Mouse (Mus musculus): ENCODE measurements around the gene Tmem95. TPM values are rescaled to one million over a fixed set of nuclear protein-coding genes. Genes with fewer than 3 reads are reported as not detected.

Gene Tmem95
- polyA plus RNA-seq, 1 experiment from 2014 or later = 0.25 TPM

DNA sequence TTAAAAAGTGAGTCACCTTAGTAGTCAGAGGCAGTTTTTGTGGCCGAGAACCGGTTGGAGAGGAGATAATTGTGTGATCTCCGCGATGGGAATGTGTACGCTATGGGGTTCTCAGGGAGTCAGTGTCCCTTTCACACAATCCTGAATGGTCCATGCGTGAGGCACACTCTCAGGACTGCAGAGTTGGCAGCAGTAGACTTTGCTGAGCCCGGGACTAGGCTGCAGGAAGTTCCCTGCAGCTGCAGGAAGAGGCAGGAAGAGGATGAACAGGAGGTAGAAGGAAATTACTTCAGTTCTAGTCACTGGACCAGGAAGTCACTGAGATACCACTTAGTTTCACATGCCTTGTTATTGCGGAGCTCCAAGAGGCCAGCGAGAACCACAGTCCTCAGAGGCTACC lies 28.7 kb downstream of the Tmem95 start:
- peaks cover 25% of the 10 kb centered on the region for H3K36me3 ChIP-seq (ENCODE audit: control insufficient read depth, insufficient read depth, low read length)
- H3K4me3 ChIP-seq (ENCODE audit: low read depth, low read length) = no peak overlapping the region
- DNase-seq (ENCODE audit: low spot score) = no peak

GRCm38 (mm10) chr11:69848021-69848420 lies 29.8 kb downstream of the Tmem95 start:
- Histone ChIP-seq H3K9ac (ENCODE audit: low read length) (no peak overlapping the region), H3K4me3 (ENCODE audit: low read depth, low read length) (no peak overlapping the region; the same call in 1 of the 2 replicates), H3K36me3 (ENCODE audit: control insufficient read depth, insufficient read depth, low read length) (peaks cover 25% of the 10 kb centered on the region), H3K4me2 (replicated peaks; ENCODE audit: low read depth) (peak overlapping the region; percentile 83), H3K27me3 (ENCODE audit: control insufficient read depth, insufficient read depth, low read length) (no peaks in the 10 kb centered on the region), H3K4me1 (replicated peaks; ENCODE audit: control insufficient read depth, insufficient read depth) (no peaks in the 10 kb centered on the region; the same call in none of the 2 replicates), H3K9me3 (ENCODE audit: control insufficient read depth, low read length) (no peaks in the 10 kb centered on the region), H3K27ac (replicated peaks) (no peak overlapping the region)
- DNase-seq (ENCODE audit: low spot score) = no peak
- WGBS = 93% methylated on average over 6 of the region's 6 CpGs
- TF ChIP-seq CTCF (IDR thresholded peaks at IDR 0.05; ENCODE audit: low read depth) = no peak
- no peak for ATAC-seq (ENCODE audit: low FRiP score, low TSS enrichment)

More for the DNA sequence above, 28.7 kb downstream of the Tmem95 start:
- WGBS = 76% methylated on average over 9 of the region's 9 CpGs
- H3K4me2 ChIP-seq (replicated peaks; ENCODE audit: low read depth) = no peak overlapping the region
- H3K27ac ChIP-seq (replicated peaks) = no peak overlapping the region
- H3K9me3 ChIP-seq (ENCODE audit: control insufficient read depth, low read length) = no peaks in the 10 kb centered on the region
- no peak overlapping the region for H3K9ac ChIP-seq (ENCODE audit: low read length)
- TF ChIP-seq EP300 (optimal IDR thresholded peaks at IDR 0.05) = no peak
- no peak for TF ChIP-seq CTCF (IDR thresholded peaks at IDR 0.05; ENCODE audit: low read depth)
- no peaks in the 10 kb centered on the region; the same call in none of the 2 replicates for H3K4me1 ChIP-seq (replicated peaks; ENCODE audit: control insufficient read depth, insufficient read depth)
- no peaks in the 10 kb centered on the region for H3K27me3 ChIP-seq (ENCODE audit: control insufficient read depth, insufficient read depth, low read length)
- ATAC-seq (ENCODE audit: low FRiP score, low TSS enrichment) = no peak

GRCm38 (mm10) chr11:69846738-69847688 lies 30.8 kb downstream of the Tmem95 start:
- TF ChIP-seq CTCF (IDR thresholded peaks at IDR 0.05; ENCODE audit: low read depth) (no peak), EP300 (optimal IDR thresholded peaks at IDR 0.05) (peak; percentile 50)
- ATAC-seq (ENCODE audit: low FRiP score, low TSS enrichment) (peak; percentile 24; the same call in 1 of the 2 replicates), DNase-seq (ENCODE audit: low spot score) (peak; percentile 73)
- no peaks in the 10 kb centered on the region for H3K27me3 ChIP-seq (ENCODE audit: control insufficient read depth, insufficient read depth, low read length)
- H3K9me3 ChIP-seq (ENCODE audit: control insufficient read depth, low read length) = no peaks in the 10 kb centered on the region
- 8% methylated on average over 37 of the region's 37 CpGs for WGBS
- peak overlapping the region; percentile 83 for H3K9ac ChIP-seq (ENCODE audit: low read length)
- peak overlapping the region; percentile 94 for H3K27ac ChIP-seq (replicated peaks)
- peak overlapping the region; percentile 83 for H3K4me2 ChIP-seq (replicated peaks; ENCODE audit: low read depth)
- peak overlapping the region; percentile 85 for H3K4me3 ChIP-seq (ENCODE audit: low read depth, low read length)
- H3K4me1 ChIP-seq (replicated peaks; ENCODE audit: control insufficient read depth, insufficient read depth) = no peaks in the 10 kb centered on the region; the same call in none of the 2 replicates
- peaks cover 25% of the 10 kb centered on the region for H3K36me3 ChIP-seq (ENCODE audit: control insufficient read depth, insufficient read depth, low read length)

DNA sequence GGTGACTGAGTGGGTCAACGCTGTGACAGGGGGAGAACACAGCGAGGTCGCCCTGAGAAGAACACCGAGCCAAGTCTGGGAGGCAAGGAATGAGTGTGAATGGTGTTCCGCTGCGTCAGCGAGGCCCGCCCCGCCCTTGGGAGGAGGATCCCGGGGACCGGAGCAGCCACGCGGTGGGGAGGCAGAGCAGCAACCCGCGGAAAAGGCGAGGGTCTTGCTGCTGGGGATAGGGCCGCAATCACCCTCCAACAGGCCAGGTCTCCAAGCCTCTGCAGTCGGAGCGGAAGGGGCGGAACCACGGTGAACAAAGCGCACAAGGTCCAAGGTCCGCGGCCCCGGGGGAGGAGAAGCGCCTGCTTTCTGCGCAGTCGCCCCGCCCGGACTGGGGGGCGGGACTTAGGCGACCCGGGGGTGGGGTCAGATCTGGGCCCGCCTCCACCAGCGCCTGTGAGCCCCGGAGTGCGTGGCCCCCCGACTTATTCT lies 31.6 kb downstream of the Tmem95 start, which contains the start of gene Plscr3:
TSS of gene Plscr3 (plus strand) at position 179 of the 483 bp plus-strand sequence.
- Histone ChIP-seq H3K4me3 (ENCODE audit: low read depth, low read length) (peak within 1 kb of the TSS; percentile 85), H3K4me1 (replicated peaks; ENCODE audit: control insufficient read depth, insufficient read depth) (no peaks in the 10 kb centered on the region; the same call in none of the 2 replicates), H3K27ac (replicated peaks) (peak within 1 kb of the TSS; percentile 94), H3K9ac (ENCODE audit: low read length) (peak within 1 kb of the TSS; percentile 83), H3K36me3 (ENCODE audit: control insufficient read depth, insufficient read depth, low read length) (peaks cover 20% of the 10 kb centered on the region), H3K4me2 (replicated peaks; ENCODE audit: low read depth) (peak within 1 kb of the TSS; percentile 83), H3K9me3 (ENCODE audit: control insufficient read depth, low read length) (no peaks in the 10 kb centered on the region), H3K27me3 (ENCODE audit: control insufficient read depth, insufficient read depth, low read length) (no peaks in the 10 kb centered on the region)
- TF ChIP-seq CTCF (IDR thresholded peaks at IDR 0.05; ENCODE audit: low read depth) (peak; percentile 30; the same call in 1 of the 2 replicates), EP300 (optimal IDR thresholded peaks at IDR 0.05) (no peak)
- DNase-seq (ENCODE audit: low spot score) (peak; percentile 96), ATAC-seq (ENCODE audit: low FRiP score, low TSS enrichment) (peak; percentile 93)
- WGBS = under 1% methylated on average over 36 of the region's 38 CpGs

DNA sequence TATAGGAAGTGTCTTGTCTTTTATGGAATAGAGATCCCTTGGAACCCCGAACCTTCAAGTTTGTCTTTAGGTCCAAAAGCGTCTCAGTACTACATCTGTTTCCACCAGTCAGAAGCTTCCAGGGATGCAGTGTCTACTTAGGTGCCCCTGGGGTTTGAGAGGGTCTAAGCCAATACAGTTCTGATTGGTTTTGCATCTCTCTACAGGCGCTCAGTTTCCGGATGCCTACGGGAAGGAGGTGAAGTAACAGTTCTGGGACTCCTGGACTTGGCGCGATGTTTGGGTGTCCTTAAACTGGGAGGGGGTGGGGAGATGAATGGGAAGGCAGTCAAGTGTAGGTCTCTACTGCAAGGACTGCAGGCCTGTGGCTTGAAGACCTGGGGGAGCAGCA lies 39.1 kb downstream of the Tmem95 start:
- Histone ChIP-seq H3K27ac (replicated peaks) (peak overlapping the region; percentile 87), H3K36me3 (ENCODE audit: control insufficient read depth, insufficient read depth, low read length) (0 out of 2 replicates have a peak, but pooled peaks cover 2% of the 10 kb centered on the region), H3K9me3 (ENCODE audit: control insufficient read depth, low read length) (no peaks in the 10 kb centered on the region), H3K9ac (ENCODE audit: low read length) (peak overlapping the region; percentile 82), H3K4me2 (replicated peaks; ENCODE audit: low read depth) (peak overlapping the region; percentile 67), H3K4me1 (replicated peaks; ENCODE audit: control insufficient read depth, insufficient read depth) (peaks cover 5% of the 10 kb centered on the region), H3K4me3 (ENCODE audit: low read depth, low read length) (peak overlapping the region; percentile 67), H3K27me3 (ENCODE audit: control insufficient read depth, insufficient read depth, low read length) (no peaks in the 10 kb centered on the region)
- DNase-seq (ENCODE audit: low spot score) (peak; percentile 43), ATAC-seq (ENCODE audit: low FRiP score, low TSS enrichment) (no peak)
- TF ChIP-seq EP300 (optimal IDR thresholded peaks at IDR 0.05) (no peak), CTCF (IDR thresholded peaks at IDR 0.05; ENCODE audit: low read depth) (no peak)
- WGBS = 2% methylated on average over 7 of the region's 7 CpGs
